Mouse (Mus musculus): ENCODE measurements around the gene Omd. TPM values are rescaled to one million over a fixed set of nuclear protein-coding genes. Genes with fewer than 3 reads are reported as not detected.

The Omd gene
- 0.74 and 1.1 TPM in 2 replicates for polyA plus RNA-seq (2014; fragmentation: Nextera tagmentation; extraction: Ambion mirVana)

DNA sequence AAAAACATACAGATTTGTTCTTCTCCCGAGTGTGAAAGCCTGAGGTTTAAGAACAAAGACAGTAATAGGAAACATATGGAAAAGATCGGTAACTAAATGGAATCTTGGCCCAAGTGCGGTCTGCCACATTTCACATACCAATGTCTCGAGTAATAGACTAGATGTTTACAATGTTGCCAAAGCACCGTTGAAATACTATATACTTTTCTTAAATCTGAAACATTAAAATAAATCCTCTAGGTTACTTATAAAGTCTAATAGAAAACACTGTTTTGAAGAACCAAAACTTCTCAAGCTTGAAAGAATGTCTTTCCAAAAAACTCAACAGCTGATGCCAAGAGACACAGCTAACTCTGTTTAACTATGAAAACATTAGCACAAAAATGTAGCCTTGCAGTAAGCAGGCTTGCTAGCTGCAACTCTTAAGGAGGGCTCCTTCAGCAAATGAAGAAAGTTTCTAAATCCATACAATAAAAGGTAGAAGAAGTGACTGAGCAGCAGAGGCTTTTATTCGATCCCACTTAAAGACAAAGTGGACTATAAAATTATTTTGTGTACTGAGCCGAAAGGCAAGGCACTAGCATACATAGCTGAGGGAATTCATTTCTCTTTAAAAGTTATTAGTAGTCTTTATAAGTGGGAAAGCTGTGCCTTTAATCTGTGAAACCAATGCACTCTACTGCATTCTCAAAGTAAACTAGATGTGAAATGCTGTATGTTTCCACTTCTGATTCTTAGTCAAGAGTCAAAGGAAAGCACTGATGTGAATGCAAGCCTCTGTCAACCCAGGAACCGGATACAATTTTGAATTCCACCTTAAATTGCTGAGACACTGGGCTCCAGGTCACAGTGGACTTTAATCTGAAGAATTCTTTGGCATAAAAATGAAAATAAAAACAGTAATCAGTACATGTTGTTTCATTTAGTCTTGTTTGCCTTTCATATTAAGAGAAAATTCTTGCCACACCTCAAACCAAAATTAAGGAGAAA is at the start of gene Omd:
Gene Omd (plus strand): TSS at position 922 of the 990 bp plus-strand sequence.
- WGBS, result 67% methylated on average over 8 of the region's 8 CpGs
- DNase-seq (ENCODE audit: low spot score) (no peak), ATAC-seq (replicated peaks; ENCODE audit: low FRiP score) (no peak)
- no peaks in the 10 kb centered on the region for H3K9me3 ChIP-seq (ENCODE audit: control insufficient read depth, low read length)
- H3K36me3 ChIP-seq (ENCODE audit: control insufficient read depth, insufficient read depth, low read length), result no peaks in the 10 kb centered on the region
- no peak within 1 kb of the TSS for H3K9ac ChIP-seq (ENCODE audit: low read depth, low read length)
- no peaks in the 10 kb centered on the region for H3K27me3 ChIP-seq (replicated peaks; ENCODE audit: control insufficient read depth, insufficient read depth, low read length)
- H3K4me1 ChIP-seq (replicated peaks; ENCODE audit: control insufficient read depth, insufficient read depth, low read length), result no peaks in the 10 kb centered on the region
- H3K4me3 ChIP-seq (ENCODE audit: low read depth, low read length), result no peak within 1 kb of the TSS
- H3K4me2 ChIP-seq, result no peak within 1 kb of the TSS
- no peak within 1 kb of the TSS for H3K27ac ChIP-seq (ENCODE audit: low read depth, low read length)

DNA sequence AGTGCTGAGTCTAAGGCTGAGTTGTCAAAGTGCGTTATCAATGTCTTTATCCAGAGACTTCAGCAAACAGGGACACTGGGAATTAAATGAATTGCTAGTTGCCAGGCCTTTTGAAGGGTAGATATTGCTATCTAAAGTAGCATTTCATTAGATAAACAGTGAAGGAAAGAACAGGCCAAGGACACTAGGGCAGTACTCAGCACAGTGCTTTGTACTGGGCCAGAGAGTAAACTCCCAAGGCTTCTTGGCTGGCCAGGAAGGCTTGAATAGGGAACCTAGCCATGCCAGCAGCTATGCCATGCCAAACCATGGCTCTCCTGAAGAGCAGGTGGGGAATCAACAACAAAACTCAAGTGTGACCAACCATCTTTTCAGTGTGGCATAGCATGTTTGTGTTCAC is 45.3 kb upstream of the Omd start:
- 88% methylated on average over 1 of the region's 1 CpGs for WGBS
- H3K27me3 ChIP-seq (replicated peaks; ENCODE audit: control insufficient read depth, insufficient read depth, low read length), result no peaks in the 10 kb centered on the region
- no peak overlapping the region for H3K9ac ChIP-seq (ENCODE audit: low read depth, low read length)
- no peaks in the 10 kb centered on the region for H3K36me3 ChIP-seq (ENCODE audit: control insufficient read depth, insufficient read depth, low read length)
- no peak overlapping the region for H3K27ac ChIP-seq (ENCODE audit: low read depth, low read length)
- ATAC-seq (replicated peaks; ENCODE audit: low FRiP score) (no peak), DNase-seq (ENCODE audit: low spot score) (no peak)
- no peak overlapping the region for H3K4me2 ChIP-seq
- H3K4me1 ChIP-seq (replicated peaks; ENCODE audit: control insufficient read depth, insufficient read depth, low read length), result no peaks in the 10 kb centered on the region
- no peaks in the 10 kb centered on the region for H3K9me3 ChIP-seq (ENCODE audit: control insufficient read depth, low read length)
- no peak overlapping the region for H3K4me3 ChIP-seq (ENCODE audit: low read depth, low read length)

DNA sequence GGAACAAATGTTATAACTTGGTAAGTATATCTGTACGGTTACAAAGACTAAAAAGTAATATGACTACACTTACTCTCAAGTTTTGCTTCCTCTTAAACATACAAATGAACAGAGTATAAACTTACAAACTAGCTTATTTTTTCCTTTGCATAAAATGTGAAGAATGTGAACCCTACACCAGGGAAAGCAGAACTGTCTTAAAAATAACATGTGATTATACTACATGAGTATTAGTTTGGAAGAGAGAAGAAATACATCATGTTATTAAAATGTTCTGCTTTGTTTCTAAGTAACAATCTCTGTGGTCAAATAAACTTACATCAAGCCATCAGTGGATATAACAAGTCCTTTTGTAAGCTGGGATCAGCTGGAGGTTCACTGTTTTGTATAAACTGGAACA is 43.6 kb upstream of the Omd start:
- no peaks in the 10 kb centered on the region for H3K4me1 ChIP-seq (replicated peaks; ENCODE audit: control insufficient read depth, insufficient read depth, low read length)
- no peak overlapping the region for H3K4me2 ChIP-seq
- 84% methylated on average over 1 of the region's 1 CpGs for WGBS
- DNase-seq (ENCODE audit: low spot score) (no peak), ATAC-seq (replicated peaks; ENCODE audit: low FRiP score) (no peak)
- H3K4me3 ChIP-seq (ENCODE audit: low read depth, low read length), result no peak overlapping the region
- no peaks in the 10 kb centered on the region for H3K27me3 ChIP-seq (replicated peaks; ENCODE audit: control insufficient read depth, insufficient read depth, low read length)
- no peak overlapping the region for H3K9ac ChIP-seq (ENCODE audit: low read depth, low read length)
- H3K27ac ChIP-seq (ENCODE audit: low read depth, low read length), result no peak overlapping the region
- H3K9me3 ChIP-seq (ENCODE audit: control insufficient read depth, low read length), result no peaks in the 10 kb centered on the region
- no peaks in the 10 kb centered on the region for H3K36me3 ChIP-seq (ENCODE audit: control insufficient read depth, insufficient read depth, low read length)

DNA sequence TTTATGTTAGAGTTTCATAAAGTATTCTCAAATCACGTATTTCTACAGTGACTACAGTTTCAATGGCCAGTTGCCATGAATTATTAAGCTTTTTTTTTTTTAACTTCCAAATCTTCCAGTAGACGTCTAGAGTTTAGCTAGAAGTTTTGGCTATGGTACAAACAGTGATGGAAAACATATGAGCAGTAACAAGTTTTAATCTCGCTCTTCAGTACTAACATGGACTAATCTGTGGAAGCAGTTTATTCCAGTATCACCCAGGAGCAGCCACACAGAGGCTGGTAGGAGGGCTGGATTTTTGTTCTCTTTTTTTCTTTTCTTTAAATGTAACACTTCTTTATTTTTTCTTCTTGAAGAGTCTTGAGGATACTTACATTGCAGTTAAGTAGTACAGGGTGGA is 38.0 kb upstream of the Omd start, which contains the start of gene Aspn:
Gene Aspn (plus strand): TSS at position 165 of the 400 bp plus-strand sequence.
- Histone ChIP-seq H3K9me3 (ENCODE audit: control insufficient read depth, low read length) (no peaks in the 10 kb centered on the region), H3K4me3 (ENCODE audit: low read depth, low read length) (no peak within 1 kb of the TSS), H3K9ac (ENCODE audit: low read depth, low read length) (no peak within 1 kb of the TSS), H3K4me1 (replicated peaks; ENCODE audit: control insufficient read depth, insufficient read depth, low read length) (no peaks in the 10 kb centered on the region), H3K27ac (ENCODE audit: low read depth, low read length) (no peak within 1 kb of the TSS), H3K36me3 (ENCODE audit: control insufficient read depth, insufficient read depth, low read length) (no peaks in the 10 kb centered on the region), H3K27me3 (replicated peaks; ENCODE audit: control insufficient read depth, insufficient read depth, low read length) (no peaks in the 10 kb centered on the region), H3K4me2 (no peak within 1 kb of the TSS)
- no peak for ATAC-seq (replicated peaks; ENCODE audit: low FRiP score)
- 83% methylated on average over 3 of the region's 3 CpGs for WGBS
- no peak for DNase-seq (ENCODE audit: low spot score)

DNA sequence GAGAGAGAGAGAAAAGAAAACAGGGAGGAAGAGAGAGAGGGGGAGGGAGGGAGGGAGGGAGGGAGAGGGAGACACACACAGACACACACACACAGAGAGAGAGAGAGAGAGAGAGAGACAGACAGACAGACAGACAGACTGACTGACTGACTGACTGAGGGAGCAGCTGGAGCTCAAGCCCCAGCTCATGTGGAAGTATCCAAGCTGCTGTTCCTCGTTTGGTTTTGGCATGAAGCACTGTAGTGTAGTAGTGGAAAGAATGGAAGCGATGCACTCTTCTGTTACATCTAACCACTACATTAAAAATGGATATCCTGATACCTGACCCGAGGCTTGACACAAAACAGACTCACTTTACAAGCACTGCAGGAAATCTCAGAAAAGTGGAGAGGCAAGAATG is 36.6 kb upstream of the Omd start:
- H3K36me3 ChIP-seq (ENCODE audit: control insufficient read depth, insufficient read depth, low read length), result no peaks in the 10 kb centered on the region
- no peak overlapping the region for H3K9ac ChIP-seq (ENCODE audit: low read depth, low read length)
- H3K4me2 ChIP-seq, result no peak overlapping the region
- H3K9me3 ChIP-seq (ENCODE audit: control insufficient read depth, low read length), result no peaks in the 10 kb centered on the region
- H3K27ac ChIP-seq (ENCODE audit: low read depth, low read length), result no peak overlapping the region
- no peaks in the 10 kb centered on the region for H3K27me3 ChIP-seq (replicated peaks; ENCODE audit: control insufficient read depth, insufficient read depth, low read length)
- H3K4me1 ChIP-seq (replicated peaks; ENCODE audit: control insufficient read depth, insufficient read depth, low read length), result no peaks in the 10 kb centered on the region
- DNase-seq (ENCODE audit: low spot score), result no peak
- ATAC-seq (replicated peaks; ENCODE audit: low FRiP score), result no peak
- 58% methylated on average over 3 of the region's 3 CpGs for whole genome bisulfite sequencing
- H3K4me3 ChIP-seq (ENCODE audit: low read depth, low read length), result no peak overlapping the region

DNA sequence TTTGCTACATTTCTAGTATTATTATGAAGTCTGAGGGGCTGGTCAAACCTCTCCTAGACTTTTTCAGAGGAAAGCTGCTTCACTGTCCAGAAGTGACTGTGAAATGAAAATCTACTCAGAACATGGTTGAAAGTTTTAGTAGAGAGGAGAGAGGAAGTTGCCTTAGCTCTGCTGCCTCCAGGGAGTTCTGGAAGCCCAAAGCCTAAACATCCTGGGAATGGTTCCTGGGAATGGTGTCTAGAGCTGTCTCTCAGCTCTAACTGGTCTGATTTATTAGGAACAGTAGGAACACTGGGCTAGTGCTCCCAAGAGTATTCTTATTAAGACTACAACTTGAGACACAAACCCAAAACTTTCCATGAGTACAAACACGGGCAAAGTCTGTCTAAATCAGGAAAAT is 35.7 kb upstream of the Omd start:
- H3K9ac ChIP-seq (ENCODE audit: low read depth, low read length), result no peak overlapping the region
- 83% methylated on average over 1 of the region's 1 CpGs for WGBS
- H3K27me3 ChIP-seq (replicated peaks; ENCODE audit: control insufficient read depth, insufficient read depth, low read length), result no peaks in the 10 kb centered on the region
- DNase-seq (ENCODE audit: low spot score), result no peak
- no peaks in the 10 kb centered on the region for H3K9me3 ChIP-seq (ENCODE audit: control insufficient read depth, low read length)
- H3K4me3 ChIP-seq (ENCODE audit: low read depth, low read length), result no peak overlapping the region
- H3K4me2 ChIP-seq, result no peak overlapping the region
- no peaks in the 10 kb centered on the region for H3K36me3 ChIP-seq (ENCODE audit: control insufficient read depth, insufficient read depth, low read length)
- ATAC-seq (replicated peaks; ENCODE audit: low FRiP score), result no peak
- H3K27ac ChIP-seq (ENCODE audit: low read depth, low read length), result no peak overlapping the region
- no peaks in the 10 kb centered on the region for H3K4me1 ChIP-seq (replicated peaks; ENCODE audit: control insufficient read depth, insufficient read depth, low read length)

DNA sequence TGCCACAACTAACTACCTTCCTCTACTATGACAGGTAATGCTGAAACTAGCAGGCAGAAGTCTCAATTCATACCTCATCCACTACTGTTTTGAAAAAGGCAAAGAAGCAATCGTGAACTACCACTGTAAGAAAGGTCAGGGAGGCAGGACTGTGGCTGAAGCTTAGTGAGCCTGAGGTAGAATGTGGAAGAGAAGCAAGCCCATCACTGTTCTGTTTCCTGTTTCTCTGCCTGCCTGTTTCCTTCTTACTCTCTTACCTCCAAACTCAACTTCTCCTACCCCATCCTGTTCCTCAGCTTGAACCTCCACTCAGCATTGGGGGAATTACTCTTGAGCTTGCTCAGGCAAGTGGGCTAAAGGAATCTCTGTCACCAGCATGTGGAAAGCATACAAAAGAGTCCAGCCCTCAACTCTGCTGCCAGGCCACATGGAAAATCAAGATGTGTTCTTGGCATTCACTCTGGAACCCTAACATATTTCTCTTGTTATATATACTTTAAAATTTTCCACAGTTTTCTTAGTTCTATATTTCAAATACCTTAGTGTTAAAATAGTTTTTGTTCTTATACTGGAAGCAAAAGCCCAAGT is 34.6 kb upstream of the Omd start:
- no peaks in the 10 kb centered on the region for H3K36me3 ChIP-seq (ENCODE audit: control insufficient read depth, insufficient read depth, low read length)
- no peak overlapping the region for H3K4me2 ChIP-seq
- 52% methylated on average over 1 of the region's 1 CpGs for WGBS

DNA sequence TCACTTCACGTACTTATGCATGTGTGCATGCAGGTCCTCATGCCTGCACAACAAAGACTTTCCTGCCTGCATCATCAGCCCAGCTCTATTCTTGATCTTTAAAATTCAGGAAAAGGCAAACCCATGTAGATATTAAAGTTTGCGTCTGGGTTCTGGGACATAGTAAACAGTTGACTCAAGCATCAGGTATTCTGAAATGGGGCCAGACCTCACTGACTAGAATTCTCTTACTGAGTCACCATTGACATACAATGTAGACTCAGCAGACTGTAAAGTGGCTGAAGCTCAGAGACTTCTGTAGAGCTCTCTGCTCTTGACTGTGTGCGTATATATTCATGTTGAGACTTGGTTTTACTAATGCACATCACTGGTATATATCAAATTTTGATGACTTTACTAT is 32.6 kb upstream of the Omd start:
- no peak overlapping the region for H3K4me3 ChIP-seq (ENCODE audit: low read depth, low read length)
- 92% methylated on average over 3 of the region's 3 CpGs for WGBS
- no peak for DNase-seq (ENCODE audit: low spot score)
- H3K4me2 ChIP-seq, result no peak overlapping the region
- H3K9ac ChIP-seq (ENCODE audit: low read depth, low read length), result no peak overlapping the region
- H3K4me1 ChIP-seq (replicated peaks; ENCODE audit: control insufficient read depth, insufficient read depth, low read length), result no peaks in the 10 kb centered on the region
- H3K36me3 ChIP-seq (ENCODE audit: control insufficient read depth, insufficient read depth, low read length), result no peaks in the 10 kb centered on the region
- no peak for ATAC-seq (replicated peaks; ENCODE audit: low FRiP score)
- no peaks in the 10 kb centered on the region for H3K9me3 ChIP-seq (ENCODE audit: control insufficient read depth, low read length)
- H3K27ac ChIP-seq (ENCODE audit: low read depth, low read length), result no peak overlapping the region
- no peaks in the 10 kb centered on the region for H3K27me3 ChIP-seq (replicated peaks; ENCODE audit: control insufficient read depth, insufficient read depth, low read length)

More for the DNA sequence above, 34.6 kb upstream of the Omd start:
- Histone ChIP-seq H3K27me3 (replicated peaks; ENCODE audit: control insufficient read depth, insufficient read depth, low read length) (no peaks in the 10 kb centered on the region), H3K9ac (ENCODE audit: low read depth, low read length) (no peak overlapping the region), H3K4me3 (ENCODE audit: low read depth, low read length) (no peak overlapping the region), H3K4me1 (replicated peaks; ENCODE audit: control insufficient read depth, insufficient read depth, low read length) (no peaks in the 10 kb centered on the region), H3K9me3 (ENCODE audit: control insufficient read depth, low read length) (no peaks in the 10 kb centered on the region), H3K27ac (ENCODE audit: low read depth, low read length) (no peak overlapping the region)
- ATAC-seq (replicated peaks; ENCODE audit: low FRiP score) (no peak), DNase-seq (ENCODE audit: low spot score) (no peak)

Data from liver, embryonic 11.5 days (tissue).